Mouse (Mus musculus) MEL (cell line): ENCODE results near the gene Aspg. TPM values are rescaled to one million over a fixed set of nuclear protein-coding genes. Genes with fewer than 3 reads are reported as not detected.

Source experiments
- DNase-seq: peaks from one replicate; pipeline ENCODE4 v3.0.0; 2011; ENCODE audit warnings: low read depth, low spot score
- H3K27ac ChIP-seq: 2 replicates; pipeline ENCODE4 v1.5.1; 2012; ENCODE audit warnings: low read depth, mild to moderate bottlenecking, control low read depth, low read length, moderate library complexity; ENCODE audit not compliant: control insufficient read depth
- H3K27me3 ChIP-seq, 2 experiments: fragments of 150-350 bp in 1 of 2; sonication (generic) in 1 of 2; 2 replicates each; pipeline ENCODE4 v1.6.1; 2012; ENCODE audit warnings: low read length in 2 of 2, mild to moderate bottlenecking in 2 of 2, improper control_type of control experiment in 1 of 2, moderate library complexity in 1 of 2; ENCODE audit not compliant: insufficient read depth in 2 of 2, control insufficient read depth in 1 of 2
- H3K36me3 ChIP-seq, 2 experiments: 2 replicates each; pipeline ENCODE4 v1.6.1; 2012 to 2014; ENCODE audit warnings: low read length in 2 of 2, improper control_type of control experiment in 1 of 2, inconsistent platforms in 1 of 2, mild to moderate bottlenecking in 1 of 2; ENCODE audit not compliant: insufficient read depth in 2 of 2, control insufficient read depth in 1 of 2
- H3K4me1 ChIP-seq, 2 experiments: fragments of 150-350 bp in 1 of 2; sonication (generic) in 1 of 2; 2 replicates each; pipeline ENCODE4 v1.6.1; 2012; ENCODE audit warnings: low read length in 2 of 2, improper control_type of control experiment in 1 of 2, mild to moderate bottlenecking in 1 of 2; ENCODE audit not compliant: insufficient read depth in 2 of 2, control insufficient read depth in 1 of 2
- H3K4me3 ChIP-seq, 2 experiments: fragments of 150-350 bp in 1 of 2; sonication (generic) in 1 of 2; 2 replicates each; pipeline ENCODE4 v1.5.1; 2012; ENCODE audit warnings: low read depth in 2 of 2, low read length in 2 of 2, mild to moderate bottlenecking in 2 of 2, moderate library complexity in 2 of 2, control low read depth in 1 of 2, improper control_type of control experiment in 1 of 2; ENCODE audit not compliant: control insufficient read depth in 1 of 2, insufficient read depth in 1 of 2
- H3K79me2 ChIP-seq: 2 replicates; pipeline ENCODE4 v1.6.1; 2012; ENCODE audit warnings: mild to moderate bottlenecking, low read length, moderate library complexity; ENCODE audit not compliant: control insufficient read depth, poor library complexity, insufficient read depth
- H3K9ac ChIP-seq: 2 replicates; pipeline ENCODE4 v1.6.1; 2012; ENCODE audit warnings: low read depth, mild to moderate bottlenecking, control low read depth, low read length, moderate library complexity; ENCODE audit not compliant: control insufficient read depth, poor library complexity, severe bottlenecking
- H3K9me3 ChIP-seq: fragments of 150-350 bp; sonication (generic); replicated peaks from 2 replicates; pipeline ENCODE4 v1.6.1; 2012; ENCODE audit warnings: mild to moderate bottlenecking, low read length, improper control_type of control experiment, moderate library complexity; ENCODE audit not compliant: insufficient read depth
- CHD2 ChIP-seq: IDR thresholded peaks from 2 replicates; pipeline ENCODE4 v1.6.1; 2011; ENCODE audit warnings: low read length, improper control_type of control experiment
- CTCF ChIP-seq, 3 experiments: IDR thresholded peaks in 2 of 3; conservative IDR thresholded peaks in 1 of 3; 2 replicates each; pipeline ENCODE4 v1.5.1; 2011 to 2012; ENCODE audit warnings: low read length in 3 of 3, low read depth in 2 of 3, mild to moderate bottlenecking in 2 of 3, improper control_type of control experiment in 1 of 3, inconsistent platforms in 1 of 3, mixed read lengths in 1 of 3, moderate library complexity in 1 of 3; ENCODE audit not compliant: control insufficient read depth in 1 of 3, insufficient read depth in 1 of 3, poor library complexity in 1 of 3, severe bottlenecking in 1 of 3
- E2F4 ChIP-seq: IDR thresholded peaks from 2 replicates; pipeline ENCODE4 v1.6.1; 2011; ENCODE audit warnings: low read depth, low read length, improper control_type of control experiment, borderline replicate concordance
- ETS1 ChIP-seq: IDR thresholded peaks from 2 replicates; pipeline ENCODE4 v1.6.1; 2012; ENCODE audit warnings: low read depth, mild to moderate bottlenecking, inconsistent platforms, low read length, improper control_type of control experiment, moderate library complexity
- GABPA ChIP-seq: IDR thresholded peaks from 2 replicates; pipeline ENCODE4 v1.6.1; 2012; ENCODE audit warnings: low read depth, mild to moderate bottlenecking, inconsistent platforms, low read length, improper control_type of control experiment, moderate library complexity
- GATA1 ChIP-seq: IDR thresholded peaks from 2 replicates; pipeline ENCODE4 v1.6.1; 2011; ENCODE audit warnings: low read depth, low read length, improper control_type of control experiment
- HCFC1 ChIP-seq: IDR thresholded peaks from 2 replicates; pipeline ENCODE4 v1.6.1; 2012; ENCODE audit warnings: low read depth, mild to moderate bottlenecking, inconsistent platforms, low read length, improper control_type of control experiment, moderate library complexity
- JUND ChIP-seq: IDR thresholded peaks from 2 replicates; pipeline ENCODE4 v1.6.1; 2011; ENCODE audit warnings: low read depth, mild to moderate bottlenecking, improper control_type of control experiment, low read length
- MEF2A ChIP-seq: IDR thresholded peaks from 2 replicates; pipeline ENCODE4 v1.6.1; 2014; ENCODE audit warnings: low read depth, mild to moderate bottlenecking, inconsistent platforms, low read length, improper control_type of control experiment; ENCODE audit not compliant: poor library complexity, insufficient replicate concordance, severe bottlenecking; ENCODE audit errors: extremely low read depth
- POLR2AphosphoS2 ChIP-seq: IDR thresholded peaks from 2 replicates; pipeline ENCODE4 v1.6.1; 2011; ENCODE audit warnings: low read length, improper control_type of control experiment
- TBP ChIP-seq: IDR thresholded peaks from 2 replicates; pipeline ENCODE4 v1.8.0; 2011; ENCODE audit warnings: low read depth, low read length, improper control_type of control experiment
- USF2 ChIP-seq, 2 experiments: IDR thresholded peaks; 2 replicates each; pipeline ENCODE4 v1.6.1; 2011 to 2012; ENCODE audit warnings: improper control_type of control experiment in 2 of 2, low read length in 2 of 2, borderline replicate concordance in 1 of 2, inconsistent platforms in 1 of 2, low read depth in 1 of 2, mild to moderate bottlenecking in 1 of 2; ENCODE audit not compliant: insufficient read depth in 1 of 2
- ZC3H11A ChIP-seq: IDR thresholded peaks from 2 replicates; pipeline ENCODE4 v1.6.1; 2012; ENCODE audit warnings: low read depth, mild to moderate bottlenecking, inconsistent platforms, low read length, improper control_type of control experiment
- ZMIZ1 ChIP-seq: IDR thresholded peaks from 2 replicates; pipeline ENCODE4 v1.6.1; 2012; ENCODE audit warnings: low read depth, mild to moderate bottlenecking, inconsistent platforms, low read length, improper control_type of control experiment, moderate library complexity
- polyA plus RNA-seq, 2 experiments: library from polyadenylated mRNA; stranded (reverse) in 1 of 2; unstranded in 1 of 2; fragments of >175 nt in 1 of 2; fragments of >200 nt in 1 of 2; gene quantifications; 2 replicates each; pipeline versions ENCODE4 v1.2.1 to v1.2.4; 2012; ENCODE audit warnings: low replicate concordance in 2 of 2, low read depth in 1 of 2; ENCODE audit not compliant: insufficient read length in 2 of 2, insufficient read depth in 1 of 2, missing spikeins in 1 of 2
- total RNA-seq: library from RNA; depleted of rRNA; stranded (reverse); fragments of 300-350 nt; gene quantifications from 2 replicates; pipeline ENCODE4 v1.2.3, GENCODE M21; 2012

Aspg gene
- total and polyA plus RNA-seq, 3 experiments, result not detected

DNA sequence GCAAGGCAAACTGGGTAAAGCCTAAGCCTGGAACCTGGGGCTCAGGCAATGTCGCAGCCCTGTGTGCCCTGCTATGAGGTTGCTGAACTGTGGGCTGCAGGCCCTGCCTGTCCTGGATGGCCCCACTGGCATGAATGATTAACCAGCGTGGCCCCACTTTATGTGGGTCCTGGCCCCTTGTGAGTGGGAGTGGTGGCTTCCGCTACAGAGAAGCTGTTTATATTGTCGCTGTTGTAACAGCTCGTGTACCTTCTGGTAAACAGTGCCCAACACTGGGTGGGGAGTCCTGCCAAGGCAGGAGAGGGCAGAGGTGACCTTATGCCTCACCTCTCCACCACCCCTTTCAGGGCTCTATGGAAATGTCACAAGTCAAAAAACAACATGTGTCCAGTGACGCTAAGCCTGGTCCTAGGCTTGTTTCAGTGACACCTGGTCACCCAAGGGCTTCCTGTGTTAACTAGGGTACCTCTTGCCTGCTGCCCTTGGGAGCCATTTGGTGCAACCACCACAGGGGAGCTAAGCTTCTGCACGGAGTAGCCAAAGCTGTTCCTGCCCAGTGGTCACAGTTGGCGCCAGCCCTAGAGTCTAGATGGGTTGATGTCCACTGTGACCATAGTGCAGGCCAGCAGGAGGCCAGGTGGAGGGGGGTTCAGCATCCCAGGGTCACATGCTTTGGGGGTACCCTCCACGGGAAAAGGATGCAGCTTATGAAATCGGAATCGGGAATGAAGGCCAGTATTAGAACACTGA is 2.4 kb downstream of the Aspg start:
- no peaks in the 10 kb centered on the region for H3K36me3 ChIP-seq
- no peak overlapping the region for H3K4me3 ChIP-seq
- TF ChIP-seq ZMIZ1, result no peak
- no peak for TF ChIP-seq HCFC1
- no peak for TF ChIP-seq MEF2A
- TF ChIP-seq ZC3H11A, result no peak
- no peak for TF ChIP-seq CHD2
- no peak for TF ChIP-seq POLR2AphosphoS2
- TF ChIP-seq ETS1, result no peak
- H3K79me2 ChIP-seq, result no peaks in the 10 kb centered on the region
- H3K9me3 ChIP-seq, result no peaks in the 10 kb centered on the region; the same call in 1 of the 2 replicates
- H3K4me1 ChIP-seq, result no peaks in the 10 kb centered on the region
- DNase-seq, result no peak
- H3K27ac ChIP-seq, result no peak overlapping the region
- H3K9ac ChIP-seq, result no peak overlapping the region
- no peaks in the 10 kb centered on the region for H3K27me3 ChIP-seq

DNA sequence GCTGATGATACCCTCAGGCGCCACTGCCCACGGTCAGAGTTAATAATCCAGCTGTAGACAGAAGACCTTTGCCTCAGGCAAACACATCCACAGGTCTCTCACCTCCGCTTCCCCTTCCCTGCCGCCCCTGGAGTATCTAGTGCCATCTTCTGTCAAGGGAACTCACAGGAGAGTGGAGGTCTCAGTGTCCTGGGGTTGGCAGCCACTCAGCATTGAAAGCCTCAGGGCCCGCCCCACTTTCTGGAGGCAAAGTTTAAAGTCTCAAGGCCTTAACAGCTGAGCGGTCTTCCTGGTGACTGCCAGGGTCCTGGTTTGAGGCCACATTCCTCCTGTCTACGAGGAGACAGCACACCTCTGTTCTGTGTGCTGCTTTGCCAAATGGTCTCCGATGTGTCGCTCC is 3.2 kb downstream of the Aspg start:
- no peak for DNase-seq
- Histone ChIP-seq H3K79me2 (no peaks in the 10 kb centered on the region), H3K36me3 (no peaks in the 10 kb centered on the region), H3K27ac (no peak overlapping the region), H3K4me3 (no peak overlapping the region), H3K27me3 (no peaks in the 10 kb centered on the region), H3K4me1 (no peaks in the 10 kb centered on the region), H3K9me3 (no peaks in the 10 kb centered on the region; the same call in 1 of the 2 replicates), H3K9ac (no peak overlapping the region)
- TF ChIP-seq JUND, result no peak
- no peak for TF ChIP-seq GATA1
- no peak for TF ChIP-seq GABPA
- TF ChIP-seq CTCF (IDR thresholded peaks at IDR 0.05 in 2 of 3, conservative IDR thresholded peaks at IDR 0.05 in 1 of 3; ENCODE audit: control insufficient read depth in 1 of 3, insufficient read depth in 1 of 3, low read depth in 2 of 3, low read length in 3 of 3, poor library complexity in 1 of 3, severe bottlenecking in 1 of 3), result no peak
- TF ChIP-seq E2F4, result no peak
- no peak for TF ChIP-seq TBP
- TF ChIP-seq ZMIZ1, result no peak

DNA sequence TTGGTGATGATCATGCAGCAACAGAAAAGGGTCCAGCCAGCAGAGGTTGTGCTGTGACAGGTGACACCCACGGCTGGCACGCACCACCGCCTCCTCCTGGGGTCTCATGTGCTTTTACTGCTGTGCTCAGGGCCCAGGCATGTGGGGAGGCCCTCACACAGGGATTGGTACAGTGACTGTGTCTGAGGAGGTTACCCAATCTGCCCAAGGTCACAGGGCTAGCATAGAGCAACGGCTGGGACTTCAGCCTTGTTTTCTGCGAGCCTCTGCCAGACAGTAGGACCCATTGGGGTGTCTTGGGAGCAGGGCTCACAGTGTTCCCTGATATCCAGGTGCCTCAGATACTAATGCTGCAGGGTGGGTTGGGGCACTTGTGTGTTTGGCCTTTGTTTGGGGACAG is 4.8 kb downstream of the Aspg start:
- Histone ChIP-seq H3K4me3 (no peak overlapping the region), H3K9ac (no peak overlapping the region), H3K9me3 (no peaks in the 10 kb centered on the region; the same call in 1 of the 2 replicates), H3K36me3 (no peaks in the 10 kb centered on the region), H3K4me1 (no peaks in the 10 kb centered on the region), H3K27ac (no peak overlapping the region), H3K79me2 (no peaks in the 10 kb centered on the region), H3K27me3 (no peaks in the 10 kb centered on the region)
- no peak for TF ChIP-seq ZC3H11A
- TF ChIP-seq USF2 (IDR thresholded peaks at IDR 0.05; ENCODE audit: borderline replicate concordance in 1 of 2, insufficient read depth in 1 of 2, low read depth in 1 of 2, low read length in 2 of 2), result no peak
- DNase-seq, result no peak
